Comparison of ENCODE assay signal across 8 mouse cellular contexts in genomic region chr7:127091114-127091896, GRCm38 (mm10). TPM values are rescaled to one million over a fixed set of nuclear protein-coding genes. Genes with fewer than 3 reads are reported as not detected.
A peak's percentile ranks its signal among the peaks of the same experiment; 100 is the strongest.
DNase-seq lines count a peak whose midpoint lies in the region; ATAC-seq and TF ChIP-seq lines count a peak whose summit lies in the region.

TSS of gene AI467606 (plus strand) at chr7:127091359.

- TF ChIP-seq CTCF in kidney, adult 2 months (conservative IDR thresholded peaks at IDR 0.05; ENCODE audit: insufficient read depth, insufficient read length, low read depth, low read length): no peak
- no peak for TF ChIP-seq CTCF in lung, postnatal 0 days (IDR thresholded peaks at IDR 0.05)

- ATAC-seq in lung, postnatal 0 days: peak; percentile 90
- ATAC-seq in cerebellum, adult (ENCODE audit: insufficient number of reproducible peaks, low FRiP score, low TSS enrichment): no peak

- no peaks in the 10 kb centered on the region for H3K4me1 ChIP-seq in kidney, adult 2 months (ENCODE audit: control insufficient read depth, insufficient read depth, low read length)
- 0 out of 2 replicates have a peak, but pooled peaks cover 5% of the 10 kb centered on the region for H3K4me1 ChIP-seq in lung, postnatal 0 days (ENCODE audit: insufficient read depth, low read depth, low read length)

- peak; percentile 44 for DNase-seq in adrenal gland, adult 2 months
- no peak for DNase-seq in adrenal gland, adult 8-10 months
- DNase-seq in ES-CJ7 (ENCODE audit: low read depth, low spot score): peak; percentile 95
- peak; percentile 24 for DNase-seq in forelimb bud, embryonic 11.5 days (ENCODE audit: low read depth, low spot score)
- DNase-seq in kidney, adult 2 months: peak; percentile 59
- DNase-seq in lung, postnatal 0 days (ENCODE audit: low spot score): peak; percentile 88
- peak; percentile 98 for DNase-seq in splenic B cell, adult 2 months (ENCODE audit: low read depth, low spot score)

- peak within 1 kb of the TSS; percentile 12; the same call in 1 of the 2 replicates for H3K27ac ChIP-seq in kidney, adult 2 months (ENCODE audit: insufficient read depth, low read depth, low read length)
- H3K27ac ChIP-seq in lung, postnatal 0 days (ENCODE audit: low read length): peak within 1 kb of the TSS; percentile 66

- peak within 1 kb of the TSS; percentile 36 for H3K9ac ChIP-seq in lung, postnatal 0 days (replicated peaks; ENCODE audit: low read depth)

- no peaks in the 10 kb centered on the region for H3K36me3 ChIP-seq in kidney, adult 2 months (ENCODE audit: control insufficient read depth, insufficient read depth, low read length)
- H3K36me3 ChIP-seq in lung, postnatal 0 days (ENCODE audit: insufficient read depth, low read length): no peaks in the 10 kb centered on the region
- peaks cover 3% of the 10 kb centered on the region for H3K36me3 ChIP-seq in splenic B cell, adult 2 months (ENCODE audit: control insufficient read depth, insufficient read depth, low read length, poor library complexity, severe bottlenecking)

- TF ChIP-seq POLR2A in kidney, adult 2 months (IDR thresholded peaks at IDR 0.05; ENCODE audit: low read depth, low read length): no peak

- WGBS in kidney, adult 2 months: 63% methylated on average over 16 of the region's 16 CpGs
- WGBS in lung, postnatal 0 days: 51% methylated on average over 16 of the region's 16 CpGs

- H3K4me3 ChIP-seq in kidney, adult 2 months (ENCODE audit: insufficient read depth, low read depth, low read length): peak within 1 kb of the TSS; percentile 53
- H3K4me3 ChIP-seq in lung, postnatal 0 days (ENCODE audit: low read depth, low read length): peak within 1 kb of the TSS; percentile 17; the same call in 1 of the 2 replicates

- H3K9me3 ChIP-seq in lung, postnatal 0 days (ENCODE audit: low read length): no peaks in the 10 kb centered on the region

- no peak for TF ChIP-seq EP300 in lung, postnatal 0 days (IDR thresholded peaks at IDR 0.05)

- H3K27me3 ChIP-seq in kidney, adult 2 months (replicated peaks; ENCODE audit: control insufficient read depth, insufficient read depth, low read length): no peaks in the 10 kb centered on the region
- H3K27me3 ChIP-seq in lung, postnatal 0 days (replicated peaks; ENCODE audit: insufficient read depth, low read length): no peaks in the 10 kb centered on the region
- H3K27me3 ChIP-seq in splenic B cell, adult 2 months (ENCODE audit: control insufficient read depth, insufficient read depth, low read length, poor library complexity, severe bottlenecking): no peaks in the 10 kb centered on the region

- H3K4me2 ChIP-seq in lung, postnatal 0 days (replicated peaks; ENCODE audit: low read depth, low read length): peak within 1 kb of the TSS; percentile 44

RNA-seq across cellular contexts. Expression of gene AI467606, which starts in this region (rescaled TPM):
- 1 to 10 TPM; 1.6 to 1.9 TPM for total RNA-seq in adrenal gland, adult 2 months (2021)
- polyA plus RNA-seq in adrenal gland, adult 2 months (2012; rRNA removed): 7.6 TPM in 2 replicates
- 1 to 10 TPM; 1.4 to 1.8 (median 1.5) TPM for total RNA-seq in adrenal gland, adult 8-10 months (2022)
- 4.2 and 7.7 TPM in 2 replicates for polyA plus RNA-seq in kidney, adult 2 months (2012; rRNA removed)
- 14.6 and 16.0 TPM in 2 replicates for polyA plus RNA-seq in lung, postnatal 0 days (2015; fragmentation: Nextera tagmentation; extraction: Ambion mirVana)
